Mouse (Mus musculus) heart, adult 2 months (tissue): ENCODE results near the gene Dram2.

Experiments used
- CTCF ChIP-seq: fragments of 200-600 bp; IDR thresholded peaks from 2 replicates; pipeline ENCODE4 v1.8.1; 2022; ENCODE audit warnings: antibody characterized with exemption, mild to moderate bottlenecking, moderate library complexity
- EP300 ChIP-seq: fragments of 200-500 bp; IDR thresholded peaks from 2 replicates; pipeline ENCODE4 v1.6.1; 2011; ENCODE audit warnings: low read depth, low read length, control low read depth; ENCODE audit not compliant: insufficient read depth
- POLR2A ChIP-seq: fragments of 200-500 bp; IDR thresholded peaks from 2 replicates; pipeline ENCODE4 v1.6.1; 2011; ENCODE audit warnings: mild to moderate bottlenecking, low read depth, low read length, control low read depth; ENCODE audit not compliant: insufficient read depth

DNA sequence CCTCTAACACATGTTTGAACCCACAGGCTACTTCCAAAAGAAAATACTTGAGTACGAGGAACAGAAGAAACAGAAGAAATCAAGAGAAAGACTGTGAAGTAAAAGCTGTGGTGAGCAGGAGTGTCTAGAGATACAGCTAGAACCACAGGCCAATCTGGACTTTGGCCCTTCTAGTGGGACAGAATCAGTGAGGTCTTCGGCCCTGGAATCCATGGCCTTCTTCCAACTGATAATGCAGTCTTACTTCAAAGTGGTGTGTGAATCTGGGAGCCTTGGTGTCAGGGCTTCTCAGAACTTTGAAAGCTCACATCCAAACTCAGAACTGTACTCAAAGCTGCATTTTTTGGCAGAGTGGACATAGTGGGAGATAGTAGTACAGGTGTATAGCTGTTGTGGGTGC is 47.1 kb upstream of the Dram2 start:
- no peak for TF ChIP-seq CTCF
- no peak for TF ChIP-seq EP300
- TF ChIP-seq POLR2A: no peak
